Mouse (Mus musculus) CH12.LX (cell line): Measurements from ENCODE around the gene Ermap. TPM values are rescaled to one million over a fixed set of nuclear protein-coding genes. Genes with fewer than 3 reads are reported as not detected.

Source experiments
- DNase-seq: peaks from one replicate; pipeline ENCODE4 v3.0.0-alpha.2; 2013; ENCODE audit errors: extremely low read depth
- H3K27ac ChIP-seq: 2 replicates; pipeline ENCODE4 v1.5.1; 2012; ENCODE audit warnings: low read depth, mild to moderate bottlenecking, control low read depth, moderate library complexity; ENCODE audit not compliant: insufficient read depth
- H3K27me3 ChIP-seq: replicated peaks from 2 replicates; pipeline ENCODE3; 2012; ENCODE audit warnings: inconsistent platforms
- H3K36me3 ChIP-seq, 2 experiments: replicated peaks in 1 of 2; 2 replicates each; pipeline versions ENCODE3 to v1.6.1; 2012; ENCODE audit warnings: inconsistent platforms in 1 of 2, low read length in 1 of 2, mild to moderate bottlenecking in 1 of 2, mixed read lengths in 1 of 2, moderate library complexity in 1 of 2; ENCODE audit not compliant: control insufficient read depth in 1 of 2, insufficient read depth in 1 of 2
- H3K4me1 ChIP-seq, 2 experiments: 2 replicates each; pipeline ENCODE4 v1.6.1; 2012; ENCODE audit warnings: inconsistent platforms in 1 of 2, moderate library complexity in 1 of 2; ENCODE audit not compliant: insufficient read depth in 2 of 2, control insufficient read depth in 1 of 2
- H3K4me2 ChIP-seq: 2 replicates; pipeline ENCODE4 v1.6.1; 2012; ENCODE audit warnings: low read depth, mild to moderate bottlenecking, control low read depth; ENCODE audit not compliant: poor library complexity, insufficient read depth, severe bottlenecking
- H3K4me3 ChIP-seq, 3 experiments: fragments of 150-350 bp in 1 of 3; sonication (generic) in 1 of 3; replicated peaks in 1 of 3; 2 replicates each; pipeline versions ENCODE3 to v1.5.1; 2011 to 2012; ENCODE audit warnings: low read depth in 2 of 3, low read length in 2 of 3, mild to moderate bottlenecking in 2 of 3, moderate library complexity in 2 of 3, control low read depth in 1 of 3, improper control_type of control experiment in 1 of 3, inconsistent platforms in 1 of 3, mixed read lengths in 1 of 3; ENCODE audit not compliant: poor library complexity in 1 of 3
- H3K79me2 ChIP-seq: replicated peaks from 2 replicates; pipeline ENCODE4 v1.6.1; 2012; ENCODE audit warnings: mild to moderate bottlenecking, moderate library complexity; ENCODE audit not compliant: control insufficient read depth, poor library complexity, insufficient read depth, severe bottlenecking; ENCODE audit errors: extremely low read depth
- H3K9ac ChIP-seq: 2 replicates; pipeline ENCODE4 v1.6.1; 2012; ENCODE audit warnings: low read depth, mild to moderate bottlenecking, control low read depth, moderate library complexity; ENCODE audit not compliant: insufficient read depth
- H3K9me3 ChIP-seq: replicated peaks from 2 replicates; pipeline ENCODE3; 2012; ENCODE audit warnings: low read length, inconsistent platforms, mixed read lengths
- BHLHE40 ChIP-seq: IDR thresholded peaks from 2 replicates; pipeline ENCODE4 v1.6.1; 2011; ENCODE audit warnings: mild to moderate bottlenecking, low read depth, low read length, improper control_type of control experiment
- CHD2 ChIP-seq: IDR thresholded peaks from 2 replicates; pipeline ENCODE4 v1.6.1; 2011; ENCODE audit warnings: low read length, improper control_type of control experiment
- CTCF ChIP-seq, 2 experiments: IDR thresholded peaks in 1 of 2; conservative IDR thresholded peaks in 1 of 2; 2 replicates each; pipeline ENCODE4 v1.5.1; 2011 to 2012; ENCODE audit warnings: low read depth in 2 of 2, low read length in 2 of 2, improper control_type of control experiment in 1 of 2, inconsistent platforms in 1 of 2, mild to moderate bottlenecking in 1 of 2, moderate library complexity in 1 of 2
- ELF1 ChIP-seq: IDR thresholded peaks from 2 replicates; pipeline ENCODE4 v1.6.1; 2014; ENCODE audit warnings: low read depth, mild to moderate bottlenecking, inconsistent platforms, low read length, improper control_type of control experiment
- EP300 ChIP-seq: IDR thresholded peaks from 2 replicates; pipeline ENCODE4 v1.6.1; 2011; ENCODE audit warnings: low read length, improper control_type of control experiment
- ETS1 ChIP-seq: conservative IDR thresholded peaks from 2 replicates; pipeline ENCODE4 v1.6.1; 2012; ENCODE audit warnings: low read depth, mild to moderate bottlenecking, inconsistent platforms, low read length, improper control_type of control experiment, moderate library complexity
- IRF4 ChIP-seq: IDR thresholded peaks from 2 replicates; pipeline ENCODE4 v1.6.1; 2014; ENCODE audit warnings: low read depth, mild to moderate bottlenecking, inconsistent platforms, low read length, improper control_type of control experiment
- MAFK ChIP-seq: IDR thresholded peaks from 2 replicates; pipeline ENCODE4 v1.6.1; 2011; ENCODE audit warnings: low read length, improper control_type of control experiment; ENCODE audit not compliant: insufficient replicate concordance
- MAX ChIP-seq: IDR thresholded peaks from 2 replicates; pipeline ENCODE4 v1.6.1; 2011; ENCODE audit warnings: low read length, improper control_type of control experiment
- MAZ ChIP-seq: IDR thresholded peaks from 2 replicates; pipeline ENCODE4 v1.6.1; 2012; ENCODE audit warnings: low read depth, mild to moderate bottlenecking, inconsistent platforms, low read length, improper control_type of control experiment, moderate library complexity
- MEF2A ChIP-seq: IDR thresholded peaks from 2 replicates; pipeline ENCODE4 v1.6.1; 2014; ENCODE audit warnings: low read depth, mild to moderate bottlenecking, inconsistent platforms, low read length, improper control_type of control experiment, borderline replicate concordance
- MXI1 ChIP-seq: IDR thresholded peaks from 2 replicates; pipeline ENCODE4 v1.6.1; 2011; ENCODE audit warnings: mild to moderate bottlenecking, low read depth, low read length, improper control_type of control experiment
- MYC ChIP-seq: IDR thresholded peaks from 2 replicates; pipeline ENCODE4 v1.6.1; 2011; ENCODE audit warnings: low read depth, mild to moderate bottlenecking, improper control_type of control experiment, low read length
- NRF1 ChIP-seq: IDR thresholded peaks from 2 replicates; pipeline ENCODE4 v1.6.1; 2014; ENCODE audit warnings: low read depth, mild to moderate bottlenecking, inconsistent platforms, low read length, improper control_type of control experiment, moderate library complexity
- PAX5 ChIP-seq: IDR thresholded peaks from 2 replicates; pipeline ENCODE4 v1.6.1; 2012; ENCODE audit warnings: low read length, inconsistent platforms, mixed read lengths
- RAD21 ChIP-seq: IDR thresholded peaks from 2 replicates; pipeline ENCODE4 v1.6.1; 2011; ENCODE audit warnings: low read depth, mild to moderate bottlenecking, low read length, improper control_type of control experiment, moderate library complexity
- RCOR1 ChIP-seq: conservative IDR thresholded peaks from 2 replicates; pipeline ENCODE4 v1.6.1; 2012; ENCODE audit warnings: low read depth, mild to moderate bottlenecking, inconsistent platforms, low read length, improper control_type of control experiment
- SIN3A ChIP-seq: IDR thresholded peaks from 2 replicates; pipeline ENCODE4 v1.6.1; 2012; ENCODE audit warnings: low read length, improper control_type of control experiment, inconsistent platforms
- TCF12 ChIP-seq: IDR thresholded peaks from 2 replicates; pipeline ENCODE4 v1.6.1; 2014; ENCODE audit warnings: low read depth, mild to moderate bottlenecking, inconsistent platforms, low read length, improper control_type of control experiment
- UBTF ChIP-seq: IDR thresholded peaks from 2 replicates; pipeline ENCODE4 v1.6.1; 2012; ENCODE audit warnings: low read depth, mild to moderate bottlenecking, inconsistent platforms, low read length, improper control_type of control experiment, moderate library complexity
- USF2 ChIP-seq: conservative IDR thresholded peaks from 2 replicates; pipeline ENCODE4 v1.6.1; 2011; ENCODE audit warnings: low read depth, low read length, improper control_type of control experiment
- dilution Hi-C: fragments of 300-500 bp; cut with MboI; formaldehyde crosslinking; loops from 2 replicates; pipeline ENCODE4 v1.14.3; 2020; ENCODE audit warnings: low sequenced_read_pairs; ENCODE audit not compliant: extremely low pct_unique_long_range_greater_than_20kb, extremely low pct_ligation_motif_present
- in situ Hi-C: fragments of 300-500 bp; cut with MboI; formaldehyde crosslinking; loops from 3 replicates; pipeline ENCODE4 v1.14.3; 2019; ENCODE audit warnings: low sequenced_read_pairs, low pct_ligation_motif_present, low pct_unique_long_range_greater_than_20kb, mixed read lengths
- polyA plus RNA-seq: library from polyadenylated mRNA; unstranded; fragments of >175 nt; gene quantifications from 2 replicates; pipeline ENCODE4 v1.2.1, GENCODE M21; 2012; ENCODE audit warnings: low read depth; ENCODE audit not compliant: insufficient read length
- total RNA-seq, 2 experiments: library from RNA; depleted of rRNA; stranded (reverse); fragments of 300-350 nt in 1 of 2; fragments of >200 nt in 1 of 2; gene quantifications; 2 replicates each; pipeline ENCODE4 v1.2.3; 2012 to 2014

The Ermap gene
- total and polyA plus RNA-seq, 3 experiments: not detected

- in situ Hi-C loops: no loop called here
- Histone ChIP-seq H3K36me3 (no peaks in the 10 kb centered on the region), H3K4me3 (no peak overlapping the region), H3K79me2 (no peaks in the 10 kb centered on the region), H3K27me3 (peaks cover 32% of the 10 kb centered on the region), H3K4me2 (0 out of 2 replicates have a peak overlapping the region, but pooled peaks have one; percentile 3), H3K9me3 (no peaks in the 10 kb centered on the region), H3K27ac (no peak overlapping the region), H3K4me1 (peaks cover 7 to 23% of the 10 kb centered on the region in 2 experiments), H3K9ac (no peak overlapping the region)
- peak; percentile 79 for TF ChIP-seq MXI1
- peak; percentile 98 for TF ChIP-seq MAX
- TF ChIP-seq PAX5: no peak
- TF ChIP-seq MEF2A: peak; percentile 48; the same call in 1 of the 2 replicates
- peak; percentile 82 for TF ChIP-seq IRF4
- peak; percentile 54; the same call in 1 of the 2 replicates for TF ChIP-seq CHD2
- TF ChIP-seq USF2: no peak
- no peak for TF ChIP-seq RAD21
- TF ChIP-seq ELF1: no peak
- 0 out of 2 replicates have a peak, but pooled peaks have one; percentile 11 for TF ChIP-seq NRF1
- TF ChIP-seq MAFK: no peak
- peak; percentile 98 for TF ChIP-seq MYC
- TF ChIP-seq EP300: peak; percentile 87
- peak; percentile 87 for TF ChIP-seq ETS1
- 0 out of 2 replicates have a peak, but pooled peaks have one; percentile 14 for TF ChIP-seq MAZ
- TF ChIP-seq BHLHE40: peak; percentile 100
- TF ChIP-seq RCOR1: peak; percentile 83; the same call in 1 of the 2 replicates
- peak; percentile 65; the same call in 1 of the 2 replicates for TF ChIP-seq SIN3A
- peak; percentile 73 for TF ChIP-seq TCF12
- dilution Hi-C loops: no loop called here
- peak; percentile 63 for DNase-seq
Observed at GRCm38 (mm10) chr4:119181456-119181855, 8.4 kb downstream of the Ermap start.

GRCm38 (mm10) chr4:119180133-119180707 lies 9.6 kb downstream of the Ermap start:
- in situ Hi-C loops (no loop called here), dilution Hi-C loops (no loop called here)
- Histone ChIP-seq H3K4me3 (no peak overlapping the region), H3K79me2 (no peaks in the 10 kb centered on the region), H3K9ac (no peak overlapping the region), H3K27ac (no peak overlapping the region), H3K9me3 (no peaks in the 10 kb centered on the region), H3K4me2 (no peak overlapping the region), H3K4me1 (peaks cover 7 to 23% of the 10 kb centered on the region in 2 experiments), H3K36me3 (no peaks in the 10 kb centered on the region), H3K27me3 (peaks cover 26% of the 10 kb centered on the region)
- no peak for DNase-seq
- TF ChIP-seq UBTF: no peak
- TF ChIP-seq EP300: no peak
- peak in 1 of 2 experiments; percentile 44; a peak in 2 of 4 replicates for TF ChIP-seq CTCF (conservative IDR thresholded peaks at IDR 0.05 in 1 of 2, IDR thresholded peaks at IDR 0.05 in 1 of 2; ENCODE audit: low read depth in 2 of 2, low read length in 2 of 2)
- no peak; the same call in none of the 2 replicates for TF ChIP-seq RAD21
